Mouse (Mus musculus) adrenal gland, adult 2 months (tissue): ENCODE data around the gene Stx6. TPM values are rescaled to one million over a fixed set of nuclear protein-coding genes. Genes with fewer than 3 reads are reported as not detected.

Experiments
- DNase-seq: peaks from one replicate; pipeline ENCODE4 v3.0.0; 2021
- polyA plus RNA-seq: library from polyadenylated mRNA; depleted of rRNA; stranded (reverse); fragments of >200 nt; gene quantifications from 2 replicates; pipeline ENCODE4 v1.2.3, GENCODE M21; 2012
- total RNA-seq, 2 experiments: library from RNA; stranded (reverse); gene quantifications; 2 replicates each; pipeline ENCODE4 v1.2.3; 2021

The Stx6 gene
- total and polyA plus RNA-seq, 3 experiments = 50.7 to 92.3 (median 58.4) TPM

DNA sequence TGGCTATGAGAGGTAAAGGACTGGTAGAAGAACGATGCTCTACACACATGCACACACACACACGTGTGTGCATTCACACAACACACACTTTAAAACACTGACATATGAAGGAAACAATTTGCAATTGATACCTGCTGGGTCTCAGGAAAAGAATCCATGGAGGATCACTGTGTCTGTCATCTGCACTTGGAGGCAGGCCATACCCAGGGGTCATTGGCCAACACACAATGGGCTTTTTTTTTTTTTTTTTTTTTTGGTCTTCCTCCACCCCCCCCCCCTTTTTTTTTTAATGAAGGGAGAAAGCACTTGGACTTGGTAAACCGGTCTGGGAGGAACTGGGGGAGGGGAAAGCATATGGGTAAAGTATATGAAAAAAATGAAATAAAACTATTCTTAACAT is 49.3 kb downstream of the Stx6 start:
- DNase-seq = no peak

DNA sequence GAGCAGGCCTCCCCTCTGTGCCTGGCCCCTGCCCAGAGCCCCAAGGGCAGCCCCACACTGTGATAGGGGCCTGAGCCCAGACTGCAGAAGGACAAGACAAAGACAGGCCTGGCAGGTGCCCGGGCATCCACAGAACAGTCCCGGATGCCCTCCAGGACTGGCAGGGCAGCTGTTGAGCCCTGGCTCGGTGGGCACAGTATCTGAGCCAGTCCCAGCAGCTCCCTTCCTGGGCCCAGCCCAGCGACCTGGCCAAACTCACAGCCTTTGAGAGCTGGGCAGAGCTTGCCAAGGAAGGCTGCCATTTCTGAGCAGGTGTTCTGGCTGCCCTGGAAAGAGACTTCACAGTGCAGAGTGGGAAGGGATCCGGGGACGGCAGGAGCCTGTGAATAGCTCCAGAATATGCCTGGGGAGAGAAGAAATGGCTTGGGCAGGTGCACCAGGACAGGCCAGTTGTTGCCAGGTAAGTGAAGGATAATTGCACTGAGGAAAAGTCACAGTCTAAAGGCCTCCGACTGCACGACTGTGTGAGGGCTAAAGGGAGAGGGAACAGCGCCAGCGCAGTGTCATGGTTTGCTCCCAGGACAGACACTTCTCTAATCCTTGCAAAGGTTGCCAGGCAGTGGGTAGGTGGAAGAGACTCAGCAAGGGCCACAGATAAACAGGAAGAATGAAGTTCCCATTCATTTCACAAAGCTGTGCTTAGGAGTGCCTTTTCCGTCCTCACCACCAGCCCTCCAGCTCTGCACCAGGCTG is 51.7 kb downstream of the Stx6 start:
- no peak for DNase-seq

DNA sequence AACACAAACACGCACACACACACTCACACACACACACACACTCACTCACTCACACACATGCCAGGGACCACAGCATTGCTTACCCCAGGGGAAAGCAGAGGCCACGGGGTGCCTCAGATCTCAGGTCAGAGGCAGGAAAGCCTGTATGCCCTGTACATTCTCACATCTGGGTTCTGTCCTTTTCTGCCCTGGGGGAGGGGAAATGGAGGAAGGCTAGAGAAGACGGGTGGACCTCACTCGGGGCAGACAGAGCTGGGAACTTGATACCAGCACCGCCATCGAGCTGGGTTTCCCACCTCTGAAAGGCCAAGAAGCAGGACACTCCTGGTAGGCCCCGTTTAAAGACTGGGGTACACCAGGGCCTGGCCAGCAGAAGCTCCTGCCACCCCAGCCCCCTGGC is 52.5 kb downstream of the Stx6 start:
- no peak for DNase-seq

DNA sequence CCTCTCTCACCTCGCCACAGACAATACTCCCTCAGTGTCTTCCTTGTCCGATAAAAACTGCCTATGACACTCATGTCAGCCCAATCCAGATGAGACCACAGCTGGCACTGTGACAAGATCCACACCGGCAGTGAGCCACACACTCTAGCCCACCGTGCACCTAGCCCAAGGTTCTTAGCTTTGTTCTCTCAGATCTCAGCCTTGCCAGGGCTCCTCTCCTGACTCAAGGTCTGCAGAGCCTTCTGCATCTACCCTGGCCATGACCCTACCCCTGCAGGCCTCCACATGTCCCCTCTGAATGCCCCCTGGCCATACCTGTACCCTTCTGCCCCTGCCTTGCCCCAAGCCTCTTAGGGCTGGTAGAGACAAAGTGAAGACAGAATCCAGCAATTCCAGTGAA is 53.6 kb downstream of the Stx6 start:
- peak; percentile 52 for DNase-seq

DNA sequence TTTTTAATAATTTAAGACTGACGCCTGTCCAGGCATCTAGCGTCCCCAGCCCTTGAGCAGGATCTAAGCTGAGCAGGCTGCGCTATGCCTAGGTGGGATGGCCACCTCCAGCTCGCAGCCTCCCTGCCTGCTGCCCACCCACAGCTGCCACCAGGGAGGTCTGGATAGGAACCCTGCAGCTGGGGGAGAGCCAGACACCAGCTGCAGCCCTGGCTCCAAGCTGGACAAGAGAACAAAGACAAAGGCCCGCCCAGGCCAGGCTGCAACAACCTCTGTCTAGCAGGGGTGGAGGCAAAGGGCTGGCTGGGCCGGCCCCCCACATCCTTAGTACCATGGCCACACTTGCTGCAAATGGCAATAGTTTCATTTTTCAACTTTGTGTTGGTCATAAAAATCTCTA is 54.0 kb downstream of the Stx6 start:
- DNase-seq = peak; percentile 55

DNA sequence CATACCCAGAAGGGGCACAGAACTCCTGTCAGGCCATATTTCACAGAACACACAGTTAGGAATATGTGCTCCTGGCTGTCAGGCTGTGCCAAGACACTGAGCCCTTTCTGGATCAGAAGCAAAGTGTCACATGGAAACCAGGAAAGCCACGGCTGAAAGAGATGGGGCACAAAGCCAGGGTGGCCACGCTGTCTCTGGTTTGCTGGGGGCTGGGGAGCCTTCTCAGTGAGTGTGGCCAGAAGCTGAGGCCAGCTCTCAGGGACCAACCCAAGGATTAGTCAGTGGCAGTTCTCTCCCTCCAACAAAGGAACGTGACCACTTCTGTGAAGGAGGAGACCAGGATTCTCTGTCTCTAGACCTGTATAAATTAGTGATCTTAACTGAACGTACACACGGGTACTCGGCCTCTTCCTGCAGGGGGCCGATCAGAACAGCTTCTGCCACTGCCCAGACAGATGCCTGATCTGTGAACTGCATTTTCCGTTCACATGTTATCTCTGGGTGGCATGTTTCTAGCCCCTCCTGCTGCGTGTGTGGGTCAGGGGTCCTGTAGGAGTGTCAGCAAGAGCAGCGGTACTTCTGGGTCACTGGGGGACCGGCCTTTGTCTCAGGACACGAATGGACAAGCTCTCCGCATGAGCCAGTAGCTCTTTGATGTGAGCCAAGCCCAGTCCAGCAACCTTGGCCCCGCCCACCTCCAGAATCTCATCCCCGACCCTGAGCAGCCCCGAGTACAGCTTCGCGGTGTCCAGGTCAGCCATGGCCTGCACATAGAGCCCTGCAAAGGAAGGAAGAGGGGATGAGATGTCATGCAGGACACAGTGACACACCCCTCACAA is 54.6 kb downstream of the Stx6 start:
- DNase-seq = peak; percentile 67

DNA sequence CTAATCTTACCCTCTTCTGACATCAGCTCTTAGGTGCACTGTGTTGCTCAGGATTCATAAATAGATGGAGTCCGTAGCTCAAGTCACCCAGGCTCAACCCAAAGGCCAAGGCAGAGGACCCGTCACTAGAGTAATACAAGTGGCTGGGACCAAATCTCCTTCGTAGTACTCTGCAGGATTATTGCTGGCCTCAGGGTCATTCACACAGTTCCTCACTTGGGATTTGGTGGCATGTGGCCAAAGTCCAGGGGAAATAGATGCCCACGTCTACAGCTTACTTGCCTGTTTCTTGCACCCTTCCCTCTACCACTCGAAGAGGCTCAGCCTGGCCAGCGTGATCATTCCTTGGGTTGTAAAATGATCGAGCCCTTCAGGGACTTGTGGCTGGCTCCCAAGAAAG is 55.4 kb downstream of the Stx6 start:
- DNase-seq = no peak

DNA sequence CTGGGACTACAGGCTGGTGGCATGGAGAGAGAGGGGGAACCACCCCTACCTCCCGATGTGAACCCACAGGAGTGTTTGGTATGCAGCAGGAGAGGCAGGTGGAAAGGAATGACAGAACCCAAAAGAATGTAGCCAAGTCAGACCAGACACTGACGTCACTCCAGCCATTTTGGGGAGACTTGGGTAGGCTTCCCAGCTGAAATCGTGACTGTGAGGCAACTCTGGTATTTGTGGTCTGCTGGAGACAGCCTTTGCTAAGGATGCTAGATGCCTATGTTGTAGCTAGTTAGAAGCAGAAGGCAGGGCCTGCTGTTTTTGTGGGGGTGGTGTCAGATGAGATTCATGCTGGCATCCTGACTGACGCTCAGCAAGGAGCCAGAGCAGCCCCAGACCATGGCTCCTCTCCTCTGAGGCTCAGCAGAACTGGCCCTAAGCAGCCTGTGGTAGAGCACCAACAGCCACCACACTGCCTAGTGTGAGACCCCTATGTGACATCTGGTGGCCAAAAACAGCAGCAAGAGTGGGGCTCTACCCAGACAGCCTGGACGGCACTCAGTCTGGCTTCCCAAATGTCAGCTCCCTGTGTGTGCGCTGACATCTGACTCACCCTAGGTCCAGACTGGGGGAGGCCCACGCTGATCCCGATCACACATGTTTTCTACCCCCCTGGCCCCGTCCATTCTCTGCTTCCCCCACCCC is 56.7 kb downstream of the Stx6 start:
- DNase-seq = no peak

DNA sequence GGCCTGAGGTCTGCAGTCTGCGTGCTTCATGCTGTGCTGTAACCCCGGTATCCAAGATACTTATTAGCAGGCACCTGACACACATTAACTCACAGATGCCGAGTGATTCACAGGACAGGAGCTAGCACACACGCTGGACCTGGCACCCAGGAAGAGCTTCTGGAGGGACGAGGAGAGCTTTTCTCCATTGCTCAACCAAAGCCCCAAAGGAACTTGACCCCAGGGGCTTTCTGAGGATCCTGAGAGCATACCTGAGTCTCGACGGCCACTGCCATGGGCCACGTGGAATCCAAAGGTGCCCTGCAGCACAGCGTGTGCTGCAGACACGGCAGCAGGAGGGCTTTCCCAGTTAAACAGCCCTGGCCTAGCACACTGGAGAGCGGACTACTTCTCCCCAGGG is 57.8 kb downstream of the Stx6 start:
- no peak for DNase-seq

DNA sequence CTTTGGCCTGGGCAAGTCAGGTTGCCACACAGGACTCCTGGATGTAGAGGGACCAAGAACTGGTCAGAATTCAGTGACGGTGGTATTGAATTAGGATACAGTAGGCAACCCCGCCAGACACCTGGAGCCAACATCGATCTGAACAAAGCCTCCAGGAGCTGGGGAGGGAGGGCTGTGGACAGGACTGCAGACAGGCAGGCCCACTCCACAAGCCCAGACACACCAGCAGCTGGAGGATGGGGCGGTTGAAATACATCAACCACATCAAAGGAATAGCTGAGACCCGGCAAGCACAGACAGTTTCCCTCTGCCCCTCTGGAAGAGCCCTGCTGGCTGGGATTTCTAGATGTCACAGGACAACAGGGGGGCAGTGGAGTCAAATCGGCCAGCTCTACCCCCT is 58.3 kb downstream of the Stx6 start:
- DNase-seq = no peak

DNA sequence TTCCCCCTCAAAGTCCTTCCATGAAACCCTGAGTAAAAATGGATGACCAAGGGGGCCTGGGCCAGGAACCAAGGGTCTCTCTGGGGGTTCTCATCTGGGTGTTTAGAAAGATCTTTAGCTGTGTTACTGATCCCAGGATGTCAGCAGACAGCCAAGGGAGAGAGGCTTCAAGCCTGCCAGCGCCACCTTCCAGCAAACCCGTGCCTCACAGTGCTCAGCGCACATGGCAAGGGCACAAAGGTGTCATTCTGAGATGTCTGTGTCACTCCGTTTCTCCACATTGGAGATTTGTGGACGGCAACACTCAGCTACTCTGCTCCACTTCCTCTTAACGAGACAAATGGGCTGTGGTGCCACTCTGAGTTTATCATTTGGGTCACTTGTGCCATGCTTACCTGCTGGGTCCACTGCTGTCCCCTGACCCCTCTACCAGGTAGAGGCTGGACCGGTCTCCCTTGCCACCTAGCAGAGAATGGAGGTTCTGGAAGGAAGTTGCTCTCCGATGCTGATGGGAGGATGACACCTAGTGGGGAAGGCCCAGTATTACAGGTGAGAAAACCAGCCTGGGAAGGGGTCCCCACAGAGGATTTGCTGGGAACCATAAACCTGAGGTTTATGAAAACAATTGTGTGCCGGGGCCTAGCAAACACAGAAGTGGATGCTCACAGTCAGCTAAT is 59.5 kb downstream of the Stx6 start:
- peak; percentile 61 for DNase-seq

DNA sequence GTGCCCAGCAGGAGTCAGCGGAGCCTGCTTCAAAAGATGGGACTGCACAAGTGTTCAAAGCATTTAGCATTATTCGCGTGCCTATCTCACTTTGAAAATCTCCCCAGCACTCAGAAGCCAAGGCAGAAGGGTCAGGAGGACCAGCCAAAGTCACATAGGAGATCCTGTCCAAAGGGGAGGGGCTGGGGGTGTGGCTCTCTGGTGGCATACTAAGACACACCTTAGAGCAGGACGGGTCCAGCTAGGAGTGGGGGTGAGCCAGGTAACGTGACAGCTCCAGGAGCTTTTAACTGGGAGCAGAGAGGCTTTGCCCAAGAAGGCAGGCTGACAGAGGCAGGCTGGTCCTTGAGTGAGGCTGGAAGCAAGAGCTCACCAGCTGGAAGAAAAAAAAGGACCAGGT is 60.4 kb downstream of the Stx6 start:
- no peak for DNase-seq

DNA sequence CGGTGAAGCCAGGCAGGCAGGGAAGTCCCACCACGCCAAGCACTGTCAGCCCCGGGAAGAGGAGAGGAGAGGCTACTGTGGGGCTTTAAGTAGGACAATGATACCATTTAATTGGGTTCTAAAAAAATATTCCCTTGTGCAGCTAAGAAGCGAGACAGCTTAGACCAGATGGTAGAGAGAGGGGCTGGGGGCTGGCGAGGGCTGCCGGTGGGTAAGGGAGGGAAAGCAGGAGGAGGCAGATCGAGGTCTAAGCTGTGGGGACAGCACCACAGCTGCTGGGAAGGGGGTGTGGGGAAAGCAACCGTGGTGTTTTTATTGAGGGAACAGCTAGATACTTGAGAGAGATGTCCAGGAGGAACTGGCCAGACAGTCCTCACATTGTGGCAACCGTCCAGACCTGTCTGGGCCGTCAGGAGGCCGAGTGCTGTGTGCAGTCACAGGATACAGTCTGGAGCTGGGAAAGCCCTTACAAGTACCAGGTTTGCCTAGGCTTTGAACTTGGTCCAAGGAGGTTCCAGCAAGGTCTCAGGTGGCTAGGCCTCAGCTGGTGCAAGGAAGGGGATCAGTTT is 63.7 kb downstream of the Stx6 start:
- DNase-seq = no peak

DNA sequence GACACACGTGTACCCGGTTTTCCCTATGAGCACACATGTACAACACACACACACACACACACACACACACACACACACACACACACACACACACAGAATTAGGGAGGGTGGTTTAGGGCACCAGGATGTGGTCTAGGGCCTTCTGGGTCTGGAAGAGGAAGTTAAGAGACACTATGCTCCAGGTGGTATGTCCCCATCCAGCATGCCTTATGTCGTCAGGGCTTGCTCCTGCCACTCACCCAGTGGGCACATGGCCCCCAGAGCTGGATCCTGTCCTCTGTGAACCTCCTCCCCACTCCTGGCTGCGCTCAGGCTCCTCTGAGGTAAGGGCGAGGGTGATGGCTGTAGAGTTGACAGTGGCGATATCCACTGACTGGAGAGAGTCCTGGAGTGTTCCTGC is 64.5 kb downstream of the Stx6 start:
- DNase-seq = no peak

DNA sequence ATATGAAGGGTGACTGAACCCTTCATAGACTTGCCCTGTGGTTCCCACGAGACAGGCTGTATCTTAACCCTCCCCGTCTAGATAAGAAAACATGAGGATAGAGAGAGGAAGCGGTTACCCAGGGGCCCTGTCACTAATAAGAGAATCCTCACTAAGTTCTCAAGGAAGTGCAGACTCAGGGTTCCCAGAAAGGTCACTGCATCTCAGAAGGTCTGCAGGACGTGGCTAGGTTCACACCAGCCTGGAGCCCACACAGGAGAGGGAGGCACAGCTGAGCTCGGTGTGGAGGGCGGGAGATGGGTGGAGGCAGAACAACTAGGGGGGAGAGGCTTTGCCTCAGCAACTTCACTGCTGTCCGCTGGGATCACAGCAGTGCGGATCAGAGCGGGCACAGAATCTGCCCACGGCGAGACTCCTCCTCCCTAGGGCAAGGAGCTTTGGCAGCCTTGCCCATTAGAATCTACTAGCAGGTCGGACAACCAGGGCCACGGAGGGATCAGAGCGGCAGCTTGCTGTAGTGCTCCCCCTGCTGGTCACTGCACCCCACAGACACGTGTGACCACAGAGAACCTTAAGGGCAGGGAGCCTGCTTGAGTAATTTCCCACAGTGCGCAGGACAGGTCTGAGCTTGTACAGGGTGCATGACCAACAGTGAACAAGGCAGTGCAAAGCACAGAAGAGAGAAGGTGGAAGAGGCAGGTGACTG is 65.5 kb downstream of the Stx6 start:
- DNase-seq = peak; percentile 89

DNA sequence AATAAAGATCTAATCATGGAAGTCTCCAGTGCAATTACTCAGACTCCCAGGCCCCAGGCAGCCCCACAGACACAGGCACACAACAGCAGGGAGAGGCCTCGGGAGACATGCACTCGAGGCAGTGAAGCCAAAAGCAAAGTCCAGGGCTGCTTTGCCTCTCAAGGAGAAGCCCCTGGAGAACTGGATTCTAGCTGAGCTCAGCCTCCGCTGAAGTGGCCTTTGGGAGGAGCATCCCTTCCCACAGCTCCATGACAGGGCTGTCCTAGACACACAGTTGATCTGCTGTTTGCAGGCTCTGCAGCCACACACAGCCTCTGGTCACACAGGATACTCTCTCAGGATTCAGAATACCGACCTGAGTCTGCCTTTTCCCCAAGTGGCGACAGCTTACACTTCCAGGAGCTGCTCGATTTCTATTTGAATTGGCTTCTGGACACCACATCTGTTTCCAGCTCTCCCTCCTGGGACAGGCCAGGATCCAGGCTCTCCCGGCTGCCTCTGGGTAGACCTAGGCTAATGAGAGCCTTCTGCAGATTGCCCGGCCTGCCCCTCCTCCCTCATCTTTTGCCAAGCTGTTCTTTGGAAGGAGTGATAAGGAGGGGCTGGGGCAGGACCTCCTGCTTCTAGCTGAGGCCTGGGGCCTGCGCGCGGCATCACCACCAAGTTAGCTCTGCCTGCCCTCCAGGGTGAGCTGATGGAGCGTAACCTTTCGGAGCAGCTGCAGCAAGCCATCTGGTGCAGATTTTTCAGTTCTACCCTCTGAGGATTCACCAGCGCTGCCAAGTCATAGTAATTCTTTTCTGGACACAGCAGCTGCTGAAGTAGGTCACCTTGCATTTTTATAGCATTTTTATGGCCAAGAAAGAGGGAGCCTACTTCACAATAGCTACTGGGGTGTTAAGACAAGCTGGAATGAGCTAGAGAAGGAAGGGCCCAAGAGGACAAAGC is 71.2 kb downstream of the Stx6 start:
- no peak for DNase-seq

DNA sequence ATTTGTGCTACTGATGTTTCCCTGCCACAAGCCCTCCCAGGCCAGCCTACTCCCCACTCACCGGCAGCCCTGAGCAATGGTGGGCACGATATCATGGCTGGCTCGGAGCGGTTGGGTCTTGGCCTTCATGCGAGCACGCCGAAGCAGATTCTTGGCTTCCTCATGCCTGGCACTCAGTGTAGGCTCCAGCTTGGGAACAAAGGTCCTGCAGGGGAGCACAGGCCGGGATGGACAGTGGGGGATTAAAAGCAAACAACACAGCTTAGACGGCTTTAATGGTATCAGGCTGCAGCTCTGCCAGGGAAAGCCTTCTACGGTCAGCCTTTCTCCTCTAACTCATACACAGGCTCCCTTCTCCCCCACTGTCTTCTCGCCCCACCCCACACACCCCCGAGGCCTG is 73.9 kb downstream of the Stx6 start:
- no peak for DNase-seq

DNA sequence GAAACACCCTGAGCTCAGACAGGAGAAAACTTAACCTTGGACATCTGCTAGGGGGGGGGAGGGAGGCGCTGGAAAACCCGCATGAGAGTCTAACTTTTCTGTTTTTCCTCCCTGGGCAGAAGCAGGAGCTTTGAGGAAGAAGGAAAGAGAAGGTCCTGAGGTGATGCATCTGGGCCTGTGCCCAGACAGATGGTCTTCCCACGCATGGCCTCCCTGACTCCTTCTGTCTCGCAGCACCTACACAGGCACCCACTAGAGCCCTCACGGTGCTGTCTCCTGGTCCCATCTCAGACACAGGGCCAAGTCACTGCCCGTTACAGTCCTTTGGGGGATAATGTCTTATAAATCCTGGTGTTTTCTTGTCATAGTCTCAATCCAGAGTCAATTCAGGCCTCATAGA is 74.3 kb downstream of the Stx6 start:
- no peak for DNase-seq

DNA sequence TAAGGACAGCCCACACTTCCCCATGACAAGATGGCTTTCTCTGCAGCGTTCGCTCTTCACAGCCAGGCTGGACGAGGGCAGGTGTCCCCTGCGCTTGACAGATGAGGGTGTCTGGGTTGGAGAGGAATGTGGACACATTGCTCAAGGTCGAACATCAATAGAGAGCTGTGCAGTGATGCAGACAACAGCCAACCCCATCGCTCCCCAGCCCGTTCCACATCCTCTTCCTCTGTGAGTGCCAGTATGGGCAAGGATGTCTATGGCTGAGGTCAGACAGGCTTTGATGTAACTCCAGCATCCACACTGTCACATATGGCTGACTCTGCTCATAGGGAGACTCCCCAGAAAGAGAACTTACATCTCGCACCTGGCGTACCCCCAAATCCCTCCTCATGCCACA is 74.9 kb downstream of the Stx6 start:
- no peak for DNase-seq

DNA sequence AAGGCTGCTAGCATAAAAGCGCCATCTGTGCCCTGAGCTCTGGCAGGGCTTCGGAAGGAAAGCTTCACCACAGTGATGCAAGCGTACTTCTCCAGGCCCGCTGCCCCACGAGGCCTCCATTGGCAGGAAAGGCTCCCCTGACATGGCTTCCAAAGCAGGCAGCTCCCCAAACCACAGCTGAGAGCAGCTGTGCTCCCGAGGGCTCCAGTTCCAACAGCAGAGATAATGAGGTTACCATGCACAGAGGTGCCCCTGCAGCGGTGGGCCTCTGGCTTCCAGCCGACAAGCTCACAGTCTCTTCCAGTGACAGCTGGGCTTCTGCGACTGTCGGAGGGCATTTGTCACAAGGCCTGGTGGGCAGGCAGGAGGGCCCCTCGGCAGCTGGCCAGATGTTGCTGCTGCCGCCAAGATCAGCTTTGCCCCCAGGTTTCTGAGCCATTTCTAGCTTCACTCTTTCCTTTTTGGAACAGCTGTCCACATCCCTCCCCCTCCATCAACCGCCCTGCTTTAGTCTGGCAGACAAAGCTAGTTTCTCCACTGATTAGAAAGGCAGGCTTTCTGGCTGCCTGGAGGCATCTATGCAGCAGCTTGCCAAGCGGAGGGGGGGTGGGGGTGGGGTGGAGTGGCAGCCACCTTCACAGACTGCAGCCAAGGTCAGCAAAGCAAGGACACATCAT is 75.6 kb downstream of the Stx6 start:
- peak; percentile 65 for DNase-seq
